Mouse (Mus musculus) heart, adult 2 months (tissue): ENCODE data around the gene Sgpp1.

Experiments used
- CTCF ChIP-seq: fragments of 200-600 bp; IDR thresholded peaks from 2 replicates; pipeline ENCODE4 v1.8.1; 2022; ENCODE audit warnings: antibody characterized with exemption, mild to moderate bottlenecking, moderate library complexity
- EP300 ChIP-seq: fragments of 200-500 bp; IDR thresholded peaks from 2 replicates; pipeline ENCODE4 v1.6.1; 2011; ENCODE audit warnings: low read depth, low read length, control low read depth; ENCODE audit not compliant: insufficient read depth
- POLR2A ChIP-seq: fragments of 200-500 bp; IDR thresholded peaks from 2 replicates; pipeline ENCODE4 v1.6.1; 2011; ENCODE audit warnings: mild to moderate bottlenecking, low read depth, low read length, control low read depth; ENCODE audit not compliant: insufficient read depth

- no peak for TF ChIP-seq CTCF
- TF ChIP-seq POLR2A: no peak
- no peak for TF ChIP-seq EP300
Measured at GRCm38 (mm10) chr12:75706670-75707069, 28.9 kb downstream of the Sgpp1 start.
